Mouse (Mus musculus) embryonic facial prominence, embryonic 14.5 days (tissue): ENCODE measurements around the gene Dnajc6. TPM values are rescaled to one million over a fixed set of nuclear protein-coding genes. Genes with fewer than 3 reads are reported as not detected.

Experiments used
- ATAC-seq: fragments of 200-750 bp; cut with Nextera tagmentation; 2 replicates; pipeline ENCODE4 v1.8.0; 2017; ENCODE audit warnings: low read depth, moderate number of reproducible peaks, moderate TSS enrichment
- DNase-seq: peaks from one replicate; pipeline ENCODE4 v3.0.0-alpha.2; 2015; ENCODE audit warnings: low spot score
- H3K27ac ChIP-seq: fragments of 300-500 bp; sonication (generic); replicated peaks from 2 replicates; pipeline ENCODE4 v1.5.1; 2014; ENCODE audit warnings: low read depth, mild to moderate bottlenecking, low read length, moderate library complexity
- H3K27me3 ChIP-seq: fragments of 300-500 bp; sonication (generic); replicated peaks from 2 replicates; pipeline ENCODE4 v1.6.1; 2014; ENCODE audit warnings: low read length; ENCODE audit not compliant: control insufficient read depth, insufficient read depth
- H3K36me3 ChIP-seq: fragments of 300-500 bp; sonication (generic); 2 replicates; pipeline ENCODE4 v1.6.1; 2014; ENCODE audit warnings: low read length, mixed read lengths; ENCODE audit not compliant: control insufficient read depth, insufficient read depth
- H3K4me1 ChIP-seq: fragments of 300-500 bp; sonication (generic); 2 replicates; pipeline ENCODE4 v1.6.1; 2014; ENCODE audit warnings: antibody characterized with exemption, low read length; ENCODE audit not compliant: control insufficient read depth, insufficient read depth
- H3K4me2 ChIP-seq: fragments of 300-500 bp; sonication (generic); 2 replicates; pipeline ENCODE4 v1.6.1; 2014; ENCODE audit warnings: low read depth, mild to moderate bottlenecking, low read length, moderate library complexity, mixed read lengths
- H3K4me3 ChIP-seq: fragments of 300-500 bp; sonication (generic); 2 replicates; pipeline ENCODE4 v1.5.1; 2014; ENCODE audit warnings: low read depth, mild to moderate bottlenecking, low read length
- H3K9ac ChIP-seq: fragments of 300-500 bp; sonication (generic); 2 replicates; pipeline ENCODE4 v1.6.1; 2014; ENCODE audit warnings: low read depth, mild to moderate bottlenecking, low read length, moderate library complexity, mixed read lengths
- H3K9me3 ChIP-seq: fragments of 300-500 bp; sonication (generic); 2 replicates; pipeline ENCODE4 v1.6.1; 2016; ENCODE audit warnings: low read length; ENCODE audit not compliant: control insufficient read depth
- WGBS: fragments of 180-500 bp; shearing (Covaris S2); extraction: QIAGEN DNeasy Blood & Tissue Kit; methylation state at CpG from one replicate; pipeline ENCODE4 v1.1.7; 2014; 5-methylcytosine and 5-hydroxymethylcytosine counted together
- polyA plus RNA-seq: library from polyadenylated mRNA; unstranded; fragments of >200 nt; fragmentation: Nextera tagmentation; extraction: Ambion mirVana; gene quantifications from 2 replicates; pipeline ENCODE4 v1.2.1, GENCODE M21; 2014

Gene Dnajc6
- polyA plus RNA-seq, 1 experiment from 2014 or later = 4.4 TPM

DNA sequence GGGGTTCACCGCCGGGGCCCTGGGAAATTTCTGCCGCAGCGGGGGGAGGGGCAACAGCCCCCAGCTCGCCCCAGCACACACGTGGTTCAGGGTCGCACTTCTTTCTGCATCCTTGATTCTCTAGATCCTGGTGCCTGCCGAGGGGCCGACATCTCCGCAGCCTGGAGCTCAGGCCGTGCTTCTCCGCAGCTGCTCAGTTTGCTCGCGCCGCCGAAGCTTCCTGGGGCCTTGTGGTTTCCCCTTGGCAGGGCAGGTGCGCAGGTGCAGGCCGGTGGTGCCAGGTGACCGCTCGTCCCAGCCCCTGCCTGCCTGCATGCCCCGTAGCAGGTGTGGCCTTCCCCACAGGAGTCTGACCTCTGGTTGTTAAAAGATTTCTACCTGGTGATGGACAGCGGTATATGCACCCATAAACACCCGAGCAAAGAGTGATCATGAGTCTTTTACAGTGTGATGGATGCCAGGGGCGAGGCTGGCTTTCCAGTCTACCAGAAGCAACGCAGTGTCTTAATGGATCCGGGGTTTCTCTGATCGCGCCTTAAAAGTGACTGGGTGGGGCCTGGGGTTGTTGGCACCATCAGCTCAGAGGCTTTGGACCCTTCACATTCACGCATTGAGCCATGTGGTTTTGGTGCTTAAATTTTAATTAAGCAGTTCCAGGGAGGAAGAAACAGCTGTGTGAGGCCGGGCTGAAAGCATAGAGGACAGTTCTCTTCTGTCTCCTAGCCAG is 12.6 kb downstream of the Dnajc6 start:
- ATAC-seq = peak; percentile 45
- 7% methylated on average over 21 of the region's 30 CpGs for WGBS

DNA sequence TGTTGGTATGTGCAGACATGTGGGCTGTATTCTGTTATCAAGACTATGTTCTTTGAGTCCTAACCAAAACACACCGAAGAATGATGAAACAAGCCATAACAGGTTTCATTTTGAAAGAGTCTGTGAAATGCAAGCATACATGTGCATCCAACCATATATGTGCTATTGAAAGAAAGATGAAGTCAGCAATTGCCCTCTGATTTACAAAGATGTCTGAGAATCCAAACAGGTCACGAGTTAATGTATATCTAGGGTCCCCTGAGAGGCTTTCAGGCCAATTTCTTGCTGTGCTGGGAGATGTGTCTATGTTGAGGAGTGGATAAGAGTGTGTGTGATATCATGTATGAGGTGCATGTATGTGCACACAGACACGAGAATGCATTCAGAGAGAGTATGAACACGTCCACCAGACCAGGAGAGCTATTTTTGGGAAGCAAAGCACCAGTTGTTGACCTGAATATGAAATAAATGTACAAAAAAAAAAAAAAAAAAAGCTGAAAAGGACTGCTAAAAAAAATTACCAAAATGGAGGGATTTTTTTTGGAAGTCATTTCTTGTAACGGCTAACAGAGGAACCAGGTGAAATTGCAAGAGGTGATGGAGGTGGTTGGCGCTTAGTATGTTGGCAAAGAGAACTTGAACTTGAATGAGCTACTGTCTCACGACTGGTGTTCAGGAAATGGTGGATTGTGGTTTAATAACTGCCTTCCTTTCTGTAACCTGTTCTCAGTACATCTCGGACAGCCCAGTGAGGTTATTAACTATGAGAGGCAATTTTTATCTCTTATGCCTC is 13.9 kb downstream of the Dnajc6 start:
- Histone ChIP-seq H3K4me3 (no peak overlapping the region), H3K9me3 (no peaks in the 10 kb centered on the region), H3K27me3 (peaks cover 7% of the 10 kb centered on the region; the same call in 1 of the 2 replicates), H3K36me3 (no peaks in the 10 kb centered on the region), H3K4me1 (peaks cover 14% of the 10 kb centered on the region), H3K27ac (no peak overlapping the region), H3K9ac (no peak overlapping the region), H3K4me2 (no peak overlapping the region)
- WGBS = 76% methylated on average over 8 of the region's 8 CpGs
- DNase-seq (no peak), ATAC-seq (no peak)

More for the DNA sequence above, 12.6 kb downstream of the Dnajc6 start:
- Histone ChIP-seq H3K36me3 (no peaks in the 10 kb centered on the region), H3K4me3 (peak overlapping the region; percentile 44), H3K4me2 (peak overlapping the region; percentile 89), H3K27me3 (peaks cover 7% of the 10 kb centered on the region; the same call in 1 of the 2 replicates), H3K4me1 (peaks cover 14% of the 10 kb centered on the region), H3K9ac (peak overlapping the region; percentile 58), H3K27ac (no peak overlapping the region; the same call in 1 of the 2 replicates), H3K9me3 (no peaks in the 10 kb centered on the region)
- DNase-seq = peak; percentile 36

DNA sequence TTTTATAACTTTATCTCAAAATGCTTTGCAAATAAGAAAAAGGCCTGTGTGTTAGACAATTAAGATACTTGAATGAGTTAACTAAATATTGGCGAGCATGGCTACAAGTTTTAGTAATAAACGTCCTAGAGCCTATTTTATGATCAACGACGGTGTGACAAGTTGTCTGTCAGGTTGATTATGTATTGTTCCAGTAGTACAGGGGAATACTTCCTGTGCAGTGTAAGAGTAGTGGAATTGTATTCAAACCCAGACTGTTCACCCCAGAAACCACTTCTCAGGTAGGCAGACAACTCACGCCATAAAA is 14.4 kb downstream of the Dnajc6 start:
- no peaks in the 10 kb centered on the region for H3K36me3 ChIP-seq
- H3K4me1 ChIP-seq = peaks cover 14% of the 10 kb centered on the region
- 69% methylated on average over 5 of the region's 5 CpGs for WGBS
- peaks cover 7% of the 10 kb centered on the region; the same call in 1 of the 2 replicates for H3K27me3 ChIP-seq
- ATAC-seq (no peak), DNase-seq (no peak)
- no peak overlapping the region for H3K4me3 ChIP-seq
- no peak overlapping the region for H3K4me2 ChIP-seq
- H3K27ac ChIP-seq = no peak overlapping the region
- no peak overlapping the region for H3K9ac ChIP-seq
- H3K9me3 ChIP-seq = no peaks in the 10 kb centered on the region

DNA sequence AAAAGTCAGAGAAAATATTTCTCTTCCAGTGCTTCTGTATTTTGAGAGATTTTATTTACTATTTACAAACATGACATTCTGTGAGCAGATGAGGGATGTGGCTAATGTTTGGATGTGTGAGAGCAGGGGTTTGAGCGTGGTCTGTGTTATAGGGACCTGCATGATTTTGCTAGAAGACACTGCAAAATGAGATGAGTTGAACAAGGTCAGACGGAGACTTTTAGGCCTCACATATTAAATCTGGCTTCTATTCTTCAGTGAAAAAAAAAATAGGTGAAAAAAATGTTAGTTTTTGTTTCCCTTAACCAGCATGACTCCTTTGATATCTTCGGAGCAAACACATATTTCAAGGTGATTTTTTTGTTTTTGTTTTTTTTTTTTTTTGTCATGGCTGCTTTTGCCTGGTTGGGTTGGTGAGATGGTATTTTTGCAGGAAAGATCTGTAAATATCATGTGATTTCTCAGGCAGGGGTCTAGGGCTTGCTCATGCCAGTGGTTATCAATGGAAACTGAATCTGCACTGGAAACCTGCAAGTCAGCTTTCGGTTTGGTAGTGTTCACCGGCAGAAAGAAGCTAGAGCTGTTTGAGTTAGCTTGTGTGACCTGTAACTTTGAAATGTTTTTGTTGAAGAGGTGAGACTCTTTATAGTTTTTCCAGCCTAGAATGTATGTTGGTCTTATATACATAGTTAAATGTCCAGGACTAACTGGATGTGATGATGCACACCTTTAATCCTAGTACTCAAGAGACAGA is 15.5 kb downstream of the Dnajc6 start:
- ATAC-seq = no peak
- Histone ChIP-seq H3K4me1 (peaks cover 14% of the 10 kb centered on the region), H3K27ac (no peak overlapping the region), H3K9ac (no peak overlapping the region), H3K9me3 (no peaks in the 10 kb centered on the region), H3K4me3 (no peak overlapping the region), H3K27me3 (peaks cover 7% of the 10 kb centered on the region; the same call in 1 of the 2 replicates), H3K4me2 (no peak overlapping the region), H3K36me3 (no peaks in the 10 kb centered on the region)
- 87% methylated on average over 5 of the region's 5 CpGs for WGBS
- no peak for DNase-seq

DNA sequence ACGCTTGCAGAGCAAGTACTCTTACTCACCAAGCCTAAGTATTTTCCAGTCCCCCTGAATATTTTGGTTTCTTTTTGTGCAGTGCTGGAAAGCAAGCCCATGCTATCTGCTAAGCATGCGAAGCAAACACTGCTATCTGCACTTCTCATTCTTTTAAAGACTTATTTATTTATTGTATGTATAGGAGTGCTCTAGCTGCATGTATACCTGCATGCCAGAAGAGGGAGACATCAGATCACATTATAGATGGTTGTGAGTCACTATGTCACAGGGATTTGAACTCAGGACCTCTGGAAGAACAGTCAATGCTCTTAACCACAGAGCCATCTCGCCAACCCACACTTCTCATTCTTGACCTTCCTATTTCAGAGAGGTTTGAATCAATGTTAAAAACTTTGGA is 16.8 kb downstream of the Dnajc6 start:
- Histone ChIP-seq H3K9ac (no peak overlapping the region), H3K4me1 (peaks cover 14% of the 10 kb centered on the region), H3K4me3 (no peak overlapping the region), H3K9me3 (no peaks in the 10 kb centered on the region), H3K36me3 (no peaks in the 10 kb centered on the region), H3K4me2 (no peak overlapping the region), H3K27me3 (peaks cover 7% of the 10 kb centered on the region; the same call in 1 of the 2 replicates), H3K27ac (no peak overlapping the region)
- ATAC-seq = no peak
- no peak for DNase-seq
- 89% methylated on average over 3 of the region's 3 CpGs for WGBS

DNA sequence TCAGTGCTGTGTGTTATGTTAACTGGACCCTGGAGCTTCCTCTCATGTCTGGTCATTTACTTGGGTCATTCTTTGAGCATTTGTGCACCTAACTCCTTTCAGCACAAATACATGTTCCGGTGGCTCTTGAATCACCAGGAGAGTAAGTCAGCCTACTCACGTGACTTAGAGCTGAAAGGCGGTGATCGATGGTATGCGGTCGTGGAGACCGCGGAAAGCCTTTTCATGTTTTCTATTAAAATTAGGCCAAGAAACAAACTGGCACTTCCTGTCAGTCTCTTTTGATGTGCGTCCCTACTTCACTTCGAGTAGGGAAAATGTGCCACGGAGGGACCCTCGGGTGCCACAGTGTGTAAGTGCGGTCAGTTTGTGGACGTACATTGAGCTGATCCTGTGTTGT is 19.4 kb downstream of the Dnajc6 start:
- Histone ChIP-seq H3K4me2 (no peak overlapping the region), H3K36me3 (no peaks in the 10 kb centered on the region), H3K9me3 (no peaks in the 10 kb centered on the region), H3K9ac (no peak overlapping the region), H3K4me1 (no peaks in the 10 kb centered on the region), H3K4me3 (no peak overlapping the region), H3K27ac (no peak overlapping the region), H3K27me3 (no peaks in the 10 kb centered on the region)
- DNase-seq = no peak
- no peak for ATAC-seq
- WGBS = 89% methylated on average over 14 of the region's 14 CpGs

DNA sequence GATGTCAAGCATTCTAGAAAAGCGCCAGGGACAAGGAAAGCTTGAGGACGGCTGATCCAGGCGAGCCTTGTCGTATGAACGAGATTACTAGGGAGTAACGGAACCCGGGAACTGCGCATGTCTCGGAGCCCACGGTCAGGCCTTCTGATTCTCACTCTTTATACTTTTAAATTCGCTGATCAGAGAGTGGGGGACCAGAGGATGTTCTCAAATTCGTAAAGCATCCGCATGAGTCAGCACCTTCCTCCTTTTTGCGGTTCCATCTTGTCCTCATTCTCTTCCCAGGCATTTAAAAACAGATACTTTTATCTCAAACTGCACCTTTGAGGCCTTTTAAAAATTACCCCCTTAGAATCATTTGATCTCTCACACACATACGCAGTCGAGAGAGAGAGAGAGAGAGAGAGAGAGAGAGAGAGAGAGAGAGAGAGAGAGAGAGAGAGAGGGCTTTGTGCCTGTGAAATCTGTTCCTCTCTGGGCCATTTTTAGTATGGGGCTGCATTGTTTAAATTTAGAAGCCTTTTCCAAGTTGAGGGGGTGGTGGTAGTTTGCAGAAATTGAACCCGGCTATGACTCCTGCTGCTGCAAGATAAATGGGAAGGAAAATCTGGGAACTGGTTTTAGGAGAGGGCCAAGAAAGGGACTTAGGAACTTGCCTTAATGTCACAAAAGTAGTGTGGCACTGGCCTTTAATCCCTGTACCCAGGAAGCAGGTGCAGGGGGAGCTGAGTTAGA is 20.2 kb downstream of the Dnajc6 start:
- no peaks in the 10 kb centered on the region for H3K27me3 ChIP-seq
- no peak overlapping the region for H3K4me3 ChIP-seq
- no peak for DNase-seq
- 83% methylated on average over 17 of the region's 17 CpGs for WGBS
- H3K27ac ChIP-seq = no peak overlapping the region
- no peaks in the 10 kb centered on the region for H3K4me1 ChIP-seq
- H3K36me3 ChIP-seq = no peaks in the 10 kb centered on the region
- no peak overlapping the region for H3K4me2 ChIP-seq
- no peak overlapping the region for H3K9ac ChIP-seq
- H3K9me3 ChIP-seq = no peaks in the 10 kb centered on the region
- ATAC-seq = no peak

DNA sequence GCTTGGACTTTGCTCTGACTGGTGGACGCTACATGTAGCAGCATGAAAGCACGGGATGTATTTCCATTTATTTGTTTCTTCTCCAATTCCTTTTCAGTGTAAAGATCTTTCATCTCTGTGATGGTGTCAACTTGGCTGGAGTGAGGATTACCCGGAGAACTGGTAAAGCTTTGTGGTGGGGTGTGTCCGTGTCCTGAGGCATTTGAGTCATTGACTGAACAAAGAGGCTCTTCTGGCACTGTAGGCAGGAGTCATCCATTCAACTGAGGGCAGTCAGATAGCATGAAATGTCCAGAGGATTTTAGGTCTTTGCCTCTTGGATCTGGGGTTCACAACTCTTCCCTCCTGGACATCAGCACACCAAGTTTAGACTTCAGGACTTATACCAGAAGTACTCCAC is 35.5 kb downstream of the Dnajc6 start:
- H3K4me1 ChIP-seq = no peaks in the 10 kb centered on the region
- H3K4me2 ChIP-seq = no peak overlapping the region
- DNase-seq (no peak), ATAC-seq (no peak)
- H3K9me3 ChIP-seq = no peaks in the 10 kb centered on the region
- no peaks in the 10 kb centered on the region for H3K36me3 ChIP-seq
- no peak overlapping the region for H3K27ac ChIP-seq
- H3K4me3 ChIP-seq = no peak overlapping the region
- 57% methylated on average over 4 of the region's 4 CpGs for whole genome bisulfite sequencing
- no peaks in the 10 kb centered on the region for H3K27me3 ChIP-seq
- H3K9ac ChIP-seq = no peak overlapping the region
